Mouse (Mus musculus) brain, adult 10 weeks (tissue): Measurements from ENCODE around the gene Six6. TPM values are rescaled to one million over a fixed set of nuclear protein-coding genes. Genes with fewer than 3 reads are reported as not detected.

Experiments
- polyA plus RNA-seq: library from polyadenylated mRNA; stranded (reverse); fragments of 350-450 nt; fragmentation: Illumina TruSeq; extraction: RNeasy Lipid Tissue Mini Kit (QIAGEN cat#74804); gene quantifications from one replicate; pipeline ENCODE4 v1.2.3, GENCODE M21; 2015; ENCODE audit warnings: low read depth, low replicate concordance

The Six6 gene
- not detected for polyA plus RNA-seq

DNA sequence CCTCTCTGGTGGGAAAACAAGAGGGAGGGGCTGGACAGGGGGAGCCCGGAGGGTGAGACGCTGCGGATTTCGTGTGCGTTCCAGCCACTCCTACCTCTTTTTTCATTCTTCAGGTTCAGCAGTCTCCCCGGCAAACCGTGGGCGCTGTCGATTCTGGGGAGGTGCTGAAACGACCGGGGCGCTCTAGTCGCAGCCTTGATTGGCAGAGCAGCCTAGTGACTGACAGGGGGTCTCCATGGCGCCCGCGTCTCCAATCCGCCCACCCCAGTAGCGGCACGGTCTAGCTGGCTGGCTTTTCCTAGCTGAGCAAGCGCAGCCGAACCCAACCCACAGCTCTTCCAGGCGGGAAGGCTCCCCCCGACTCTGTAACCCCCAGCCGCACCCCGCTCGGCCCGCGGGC is at the start of gene Six6:
TSS of gene Six6 (plus strand) at position 277 of the 400 bp plus-strand sequence.

DNA sequence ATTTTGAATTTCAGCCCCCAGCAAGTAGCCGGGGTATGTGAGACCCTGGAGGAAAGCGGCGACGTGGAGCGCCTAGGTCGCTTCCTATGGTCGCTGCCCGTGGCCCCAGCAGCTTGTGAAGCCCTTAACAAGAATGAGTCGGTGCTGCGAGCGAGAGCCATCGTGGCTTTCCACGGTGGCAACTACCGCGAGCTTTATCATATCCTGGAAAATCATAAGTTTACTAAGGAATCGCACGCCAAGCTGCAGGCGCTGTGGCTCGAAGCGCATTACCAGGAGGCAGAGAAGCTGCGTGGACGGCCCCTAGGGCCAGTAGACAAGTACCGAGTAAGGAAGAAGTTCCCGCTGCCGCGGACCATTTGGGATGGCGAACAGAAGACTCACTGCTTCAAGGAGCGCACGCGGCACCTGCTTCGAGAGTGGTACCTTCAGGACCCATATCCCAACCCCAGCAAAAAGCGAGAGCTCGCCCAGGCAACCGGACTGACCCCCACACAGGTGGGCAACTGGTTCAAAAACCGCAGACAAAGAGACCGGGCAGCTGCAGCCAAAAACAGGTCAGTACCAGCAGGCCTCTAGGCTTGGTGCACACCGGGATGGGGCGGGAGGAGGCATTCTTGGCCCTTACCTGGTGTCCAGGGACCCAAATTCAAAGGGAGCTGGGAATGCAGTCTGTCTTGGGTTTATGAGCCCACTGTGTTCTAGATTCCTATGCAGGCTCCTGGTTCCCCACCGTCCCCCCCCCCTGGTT is 554 bp downstream of the Six6 start, which contains the start of gene 4930447C04Rik:
TSS of gene 4930447C04Rik (minus strand) at position 704 of the 751 bp plus-strand sequence.

Other genes with a start within 250 kb of the Six6 start
- 278 TPM for gene Ppm1a, start 182.4 kb upstream of the Six6 start, polyA plus RNA-seq
- gene 4930447C04Rik, start 882 bp downstream of the Six6 start, polyA plus RNA-seq = 33.2 TPM
- 0.13 TPM for gene Six1, start 114.0 kb downstream of the Six6 start, polyA plus RNA-seq
- gene Six4, start 173.6 kb downstream of the Six6 start, polyA plus RNA-seq = 1.0 TPM
- 19.2 TPM for gene Mnat1, start 183.8 kb downstream of the Six6 start, polyA plus RNA-seq